Mouse (Mus musculus) macrophage (primary cell): ENCODE data around the gene 4930564D02Rik. TPM values are rescaled to one million over a fixed set of nuclear protein-coding genes. Genes with fewer than 3 reads are reported as not detected.

Source experiments
- H3K27ac ChIP-seq: fragments of 350-480 bp; formaldehyde crosslinking; 2 replicates; pipeline ENCODE4 v1.9.0; 2021
- H3K36me3 ChIP-seq: fragments of 350-480 bp; formaldehyde crosslinking; 2 replicates; pipeline ENCODE4 v1.9.0; 2021; ENCODE audit errors: inconsistent target
- H3K4me3 ChIP-seq: fragments of 350-480 bp; formaldehyde crosslinking; 2 replicates; pipeline ENCODE4 v1.9.0; 2021; ENCODE audit errors: inconsistent target
- H3K79me2 ChIP-seq: fragments of 350-480 bp; formaldehyde crosslinking; 2 replicates; pipeline ENCODE4 v1.9.0; 2021; ENCODE audit errors: inconsistent target
- WGBS: methylation state at CpG from one replicate; pipeline ENCODE4 v1.1.7; 2026; ENCODE audit warnings: inconsistent platforms; ENCODE audit not compliant: missing documents; 5-methylcytosine and 5-hydroxymethylcytosine counted together
- polyA plus RNA-seq: library from polyadenylated mRNA; stranded (reverse); fragments of 250-400 nt; gene quantifications from 3 replicates; pipeline ENCODE4 v1.2.4, GENCODE M21; 2018; ENCODE audit warnings: inconsistent platforms

4930564D02Rik gene
- polyA plus RNA-seq, 1 experiment from 2014 or later: not detected

DNA sequence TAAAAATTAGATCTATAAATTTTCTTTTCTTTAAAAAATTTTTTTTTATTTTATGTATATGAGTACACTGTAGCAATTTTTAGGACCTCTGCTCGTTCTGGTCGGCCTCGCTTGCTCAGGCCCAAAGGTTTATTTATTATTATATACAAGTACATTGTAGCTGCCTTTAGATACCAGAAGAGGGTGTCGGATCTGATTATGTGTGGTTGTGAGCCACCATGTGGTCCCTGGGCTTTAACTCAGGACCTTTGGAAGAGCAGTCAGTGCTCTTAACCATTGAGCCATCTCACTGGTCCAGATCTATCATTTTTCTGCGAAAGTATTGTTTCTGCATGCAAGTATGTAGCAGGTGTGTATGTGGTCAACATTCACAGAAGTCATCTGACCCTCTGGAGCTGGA lies 4.6 kb downstream of the 4930564D02Rik start:
- Histone ChIP-seq H3K79me2 (no peaks in the 10 kb centered on the region), H3K27ac (no peak overlapping the region), H3K36me3 (no peaks in the 10 kb centered on the region), H3K4me3 (no peak overlapping the region)
- WGBS: 96% methylated on average over 5 of the region's 5 CpGs

DNA sequence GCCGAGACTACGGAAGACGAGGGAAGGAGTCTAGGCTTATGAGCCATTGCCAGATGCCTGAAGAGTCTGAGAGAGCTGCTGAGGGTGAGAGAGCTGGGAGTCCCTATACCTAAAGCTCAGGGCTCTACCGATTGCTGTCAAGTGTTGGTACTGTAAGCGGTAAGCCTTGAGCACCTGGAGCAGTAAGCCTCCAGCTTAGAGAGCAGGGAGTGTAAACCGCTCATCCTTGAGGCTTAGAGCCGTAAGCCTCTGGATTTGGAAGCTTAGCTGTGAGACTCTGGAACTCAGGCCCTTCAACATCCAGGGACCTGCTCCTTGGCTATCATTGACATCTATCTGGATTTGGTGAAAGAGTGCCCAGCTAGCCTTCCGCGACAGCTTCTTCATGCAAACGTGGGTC lies 5.9 kb downstream of the 4930564D02Rik start:
- WGBS: 94% methylated on average over 10 of the region's 10 CpGs
- Histone ChIP-seq H3K36me3 (no peaks in the 10 kb centered on the region), H3K27ac (no peak overlapping the region), H3K79me2 (no peaks in the 10 kb centered on the region), H3K4me3 (no peak overlapping the region)

DNA sequence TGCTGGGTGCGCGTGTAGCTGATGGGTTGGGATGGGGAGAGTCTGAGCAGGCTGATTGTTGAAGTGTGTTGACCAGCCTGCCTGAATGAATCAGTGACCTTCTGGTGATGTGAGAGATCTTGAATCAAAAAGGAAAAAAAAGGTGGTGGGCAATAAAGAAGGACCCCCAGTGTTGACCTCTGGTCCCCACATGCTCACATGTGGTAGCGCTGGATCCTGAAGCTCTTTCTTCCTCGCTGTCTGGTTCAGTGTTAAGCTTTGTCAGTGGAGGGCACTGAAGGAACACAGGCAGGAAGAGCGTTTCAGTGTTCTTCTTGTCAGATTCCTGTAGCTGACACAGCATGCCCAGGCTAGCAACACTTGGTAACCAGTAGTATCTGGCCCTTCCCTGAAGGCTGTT lies 9.2 kb downstream of the 4930564D02Rik start:
- 95% methylated on average over 5 of the region's 5 CpGs for WGBS
- Histone ChIP-seq H3K79me2 (no peaks in the 10 kb centered on the region), H3K36me3 (no peaks in the 10 kb centered on the region), H3K27ac (no peak overlapping the region), H3K4me3 (no peak overlapping the region)

DNA sequence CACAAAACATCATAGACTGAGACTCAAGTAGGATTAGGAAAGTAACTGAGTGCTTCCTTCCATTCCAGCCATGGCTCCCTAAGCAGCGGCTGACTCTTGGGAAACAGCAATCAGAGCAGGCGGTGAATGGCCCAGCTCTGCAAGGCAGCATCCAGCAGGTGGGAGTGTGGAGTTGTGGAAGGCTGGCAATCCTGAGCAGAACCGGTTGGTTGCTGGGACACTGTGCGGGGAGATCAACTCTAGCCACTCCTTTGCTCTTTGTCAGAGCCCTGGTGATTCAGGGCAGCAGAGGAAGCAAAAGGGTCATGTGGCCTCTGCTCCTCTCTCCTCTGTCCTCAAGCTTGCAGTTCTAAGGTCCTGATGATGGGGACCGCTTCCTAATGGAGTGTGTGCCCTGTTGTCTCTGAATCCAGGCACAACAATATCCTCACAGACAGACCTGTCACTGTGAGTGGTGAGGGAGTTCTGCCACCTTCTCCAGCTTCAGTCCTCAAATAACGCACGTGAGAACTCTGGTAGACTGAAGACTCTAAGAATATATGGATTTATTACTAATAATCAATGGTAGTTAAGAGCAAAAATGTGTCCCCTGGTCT lies 11.7 kb downstream of the 4930564D02Rik start:
- 63% methylated on average over 7 of the region's 7 CpGs for WGBS
- H3K36me3 ChIP-seq: no peaks in the 10 kb centered on the region
- H3K27ac ChIP-seq: no peak overlapping the region
- no peaks in the 10 kb centered on the region for H3K79me2 ChIP-seq
- H3K4me3 ChIP-seq: no peak overlapping the region

DNA sequence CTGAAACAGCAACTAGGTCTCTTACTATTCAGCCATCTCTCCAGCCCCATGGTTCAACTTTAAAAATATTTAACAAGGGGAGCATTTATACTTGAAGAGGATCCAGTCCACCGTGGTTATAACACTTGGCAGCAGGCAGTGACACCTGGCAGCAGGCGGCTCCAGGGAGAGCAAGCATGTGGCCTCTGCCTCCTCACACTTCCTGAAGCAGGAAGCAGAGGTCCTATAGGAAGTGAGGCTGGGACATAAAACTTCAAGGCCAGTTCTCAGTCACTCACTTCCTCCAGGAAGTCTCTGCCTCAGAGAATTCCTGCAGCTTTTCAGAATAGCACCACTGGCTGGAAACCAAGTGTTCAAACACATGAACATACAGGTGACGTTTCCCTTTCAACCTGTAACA lies 20.7 kb downstream of the 4930564D02Rik start:
- Histone ChIP-seq H3K4me3 (no peak overlapping the region), H3K79me2 (no peaks in the 10 kb centered on the region), H3K36me3 (no peaks in the 10 kb centered on the region), H3K27ac (no peak overlapping the region)
- WGBS: 18% methylated on average over 3 of the region's 3 CpGs

DNA sequence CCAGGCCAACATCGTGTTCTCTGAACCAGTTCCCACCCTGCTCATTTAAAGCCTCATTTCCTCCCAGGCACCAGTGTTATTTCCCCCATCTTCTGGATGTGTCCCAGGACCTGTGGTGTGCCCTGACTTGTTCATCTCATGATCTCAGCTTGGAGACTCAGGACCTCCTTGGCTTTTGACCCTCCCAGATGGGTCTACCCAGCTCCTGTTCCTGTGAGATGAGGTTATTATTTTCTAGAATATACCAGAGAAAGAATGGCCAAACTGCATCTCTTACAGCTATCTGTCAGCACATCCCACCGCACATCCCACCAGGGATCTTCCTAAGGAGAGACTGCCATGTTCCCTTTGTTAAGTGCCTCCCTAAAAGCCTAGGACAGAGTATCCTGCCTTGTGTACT lies 22.0 kb downstream of the 4930564D02Rik start:
- Histone ChIP-seq H3K36me3 (no peaks in the 10 kb centered on the region), H3K79me2 (no peaks in the 10 kb centered on the region), H3K27ac (no peak overlapping the region), H3K4me3 (no peak overlapping the region)
- 64% methylated on average over 2 of the region's 2 CpGs for WGBS

- H3K27ac ChIP-seq: no peak overlapping the region
- no peak overlapping the region for H3K4me3 ChIP-seq
- 82% methylated on average over 7 of the region's 7 CpGs for WGBS
- no peaks in the 10 kb centered on the region for H3K79me2 ChIP-seq
- no peaks in the 10 kb centered on the region for H3K36me3 ChIP-seq
Measured at GRCm38 (mm10) chr3:105090147-105090546, 23.5 kb downstream of the 4930564D02Rik start.

DNA sequence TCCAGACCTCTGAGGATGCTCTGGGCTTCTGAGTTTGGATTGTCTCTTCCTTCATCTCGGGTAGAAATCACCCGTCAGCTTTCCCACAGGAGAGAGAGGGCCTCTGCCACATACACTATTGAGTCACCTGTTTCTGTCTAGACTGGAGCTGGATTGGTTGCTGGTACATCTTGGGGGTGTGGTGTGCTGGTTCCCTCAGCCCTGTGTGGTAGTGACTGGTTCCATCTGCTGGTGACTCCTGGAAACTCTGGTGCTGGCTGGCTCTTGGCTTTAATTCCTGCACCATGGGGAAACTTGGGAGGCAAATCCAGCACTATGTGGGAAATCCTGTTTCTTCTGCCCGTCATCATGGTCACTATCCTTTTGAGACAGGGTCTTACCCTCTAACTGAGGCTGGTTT lies 24.3 kb downstream of the 4930564D02Rik start:
- H3K4me3 ChIP-seq: no peak overlapping the region
- 57% methylated on average over 3 of the region's 3 CpGs for WGBS
- no peak overlapping the region for H3K27ac ChIP-seq
- no peaks in the 10 kb centered on the region for H3K79me2 ChIP-seq
- no peaks in the 10 kb centered on the region for H3K36me3 ChIP-seq

- H3K79me2 ChIP-seq: no peaks in the 10 kb centered on the region
- H3K36me3 ChIP-seq: no peaks in the 10 kb centered on the region
- H3K4me3 ChIP-seq: no peak overlapping the region
- WGBS: 87% methylated on average over 11 of the region's 11 CpGs
- H3K27ac ChIP-seq: no peak overlapping the region
Measured at GRCm38 (mm10) chr3:105092721-105093505, 26.3 kb downstream of the 4930564D02Rik start.

DNA sequence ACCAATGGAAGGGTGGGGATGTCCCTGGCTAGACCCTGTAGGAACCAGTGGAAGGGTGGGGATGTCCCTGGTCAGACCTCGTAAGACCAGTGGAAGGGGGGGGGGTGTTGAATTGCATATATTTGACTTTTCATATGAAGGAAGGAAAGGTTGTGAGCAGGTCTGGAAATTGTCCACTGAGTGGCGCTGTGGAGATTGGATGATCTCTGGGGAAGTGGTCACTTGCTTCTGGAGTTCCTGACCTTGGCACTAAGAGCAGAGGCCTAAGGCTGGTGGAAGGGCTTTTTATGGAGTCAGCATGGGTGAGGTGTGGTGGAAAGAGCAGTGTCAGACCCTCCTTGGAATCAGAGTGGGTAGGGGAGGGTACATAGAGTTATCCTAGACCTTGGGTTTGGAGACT lies 27.8 kb downstream of the 4930564D02Rik start:
- no peaks in the 10 kb centered on the region for H3K79me2 ChIP-seq
- no peak overlapping the region for H3K4me3 ChIP-seq
- no peaks in the 10 kb centered on the region for H3K36me3 ChIP-seq
- no peak overlapping the region for H3K27ac ChIP-seq
- WGBS: 56% methylated on average over 2 of the region's 2 CpGs

- 99% methylated on average over 5 of the region's 5 CpGs for WGBS
- Histone ChIP-seq H3K27ac (no peak overlapping the region), H3K79me2 (no peaks in the 10 kb centered on the region), H3K4me3 (no peak overlapping the region), H3K36me3 (no peaks in the 10 kb centered on the region)
Measured at GRCm38 (mm10) chr3:105095026-105095425, 28.4 kb downstream of the 4930564D02Rik start.

DNA sequence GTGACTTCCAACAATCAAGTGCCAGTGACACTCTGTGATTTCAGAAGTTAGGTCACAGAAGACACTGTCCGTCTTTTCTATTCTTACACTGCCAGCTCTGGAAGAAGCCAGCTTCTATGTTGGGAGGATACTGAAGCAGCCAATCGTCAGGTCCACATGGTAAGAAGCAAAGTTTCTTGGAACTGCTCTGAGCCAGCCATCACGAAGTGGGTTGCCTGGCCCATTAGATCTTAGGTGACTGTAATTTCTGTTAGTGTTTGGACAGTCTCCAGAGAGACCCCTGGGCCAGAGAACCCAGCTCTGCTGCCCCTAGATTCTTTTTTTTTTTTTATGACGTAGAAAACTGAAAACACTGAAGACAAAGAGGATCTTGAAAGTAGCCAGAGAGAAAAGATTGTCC lies 30.9 kb downstream of the 4930564D02Rik start:
- WGBS: 79% methylated on average over 4 of the region's 4 CpGs
- Histone ChIP-seq H3K79me2 (no peaks in the 10 kb centered on the region), H3K27ac (no peak overlapping the region), H3K4me3 (no peak overlapping the region), H3K36me3 (no peaks in the 10 kb centered on the region)

DNA sequence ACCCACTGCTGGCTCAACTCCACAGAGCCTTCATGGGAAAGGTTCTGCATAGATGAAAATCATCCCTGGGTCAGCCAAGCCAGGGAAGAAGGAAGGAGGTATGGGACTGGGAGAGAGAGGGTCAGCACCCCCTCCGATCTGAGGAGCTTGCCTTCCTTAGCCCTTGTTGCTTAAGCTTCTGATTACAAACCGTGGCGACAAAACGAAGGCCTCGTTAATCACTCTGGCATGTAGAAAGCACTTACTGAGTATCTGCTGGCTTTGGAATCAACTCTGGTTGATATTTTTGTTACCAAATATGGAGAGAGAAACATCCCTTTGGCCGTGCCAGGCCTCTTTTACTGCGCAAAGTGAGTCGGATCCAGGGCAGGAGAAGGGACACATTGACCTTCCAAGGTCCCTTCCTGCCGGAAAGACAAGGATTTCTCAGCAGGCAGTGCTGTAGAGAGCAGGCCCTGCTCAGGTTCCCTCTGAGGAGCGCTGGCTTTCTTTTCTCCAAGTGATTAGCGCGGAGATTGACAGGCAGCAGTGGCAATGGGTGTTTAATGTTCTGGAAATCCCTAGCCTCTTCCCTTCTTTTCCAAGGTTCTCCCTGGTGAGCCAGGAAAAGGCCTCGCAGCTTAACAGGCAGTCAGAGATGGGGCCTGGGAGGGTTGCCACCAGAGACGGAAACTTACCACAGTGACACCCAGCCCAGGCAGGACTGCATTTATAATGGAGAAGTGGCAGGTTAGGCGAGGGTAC lies 33.1 kb downstream of the 4930564D02Rik start:
- Histone ChIP-seq H3K79me2 (no peaks in the 10 kb centered on the region), H3K4me3 (no peak overlapping the region), H3K36me3 (no peaks in the 10 kb centered on the region), H3K27ac (no peak overlapping the region)
- WGBS: 89% methylated on average over 15 of the region's 15 CpGs

- H3K27ac ChIP-seq: no peak overlapping the region
- no peaks in the 10 kb centered on the region for H3K79me2 ChIP-seq
- no peak overlapping the region for H3K4me3 ChIP-seq
- H3K36me3 ChIP-seq: no peaks in the 10 kb centered on the region
- 93% methylated on average over 4 of the region's 4 CpGs for WGBS
Measured at GRCm38 (mm10) chr3:105100270-105100589, 33.6 kb downstream of the 4930564D02Rik start.

DNA sequence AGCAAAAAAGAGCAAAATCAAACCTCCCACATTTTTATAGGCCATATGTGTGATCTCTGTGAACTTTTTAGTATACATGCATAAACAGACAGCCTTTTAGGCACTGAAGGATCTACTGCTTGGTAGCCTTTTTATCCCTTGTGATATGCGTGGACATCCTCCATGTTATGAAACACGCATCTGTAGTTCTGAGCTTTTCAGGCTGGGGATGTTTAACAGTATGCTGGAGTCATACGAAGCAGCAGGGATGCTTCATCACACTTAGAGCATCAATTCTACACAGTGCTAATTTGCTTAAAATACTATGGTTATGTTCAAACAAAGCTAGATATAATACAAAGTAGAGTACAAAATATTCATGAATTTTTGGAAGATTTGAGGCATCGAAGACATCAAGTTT lies 39.2 kb downstream of the 4930564D02Rik start:
- H3K36me3 ChIP-seq: no peaks in the 10 kb centered on the region
- H3K4me3 ChIP-seq: no peak overlapping the region
- H3K27ac ChIP-seq: no peak overlapping the region
- WGBS: 95% methylated on average over 4 of the region's 4 CpGs
- H3K79me2 ChIP-seq: no peaks in the 10 kb centered on the region
